Mouse (Mus musculus) lung, embryonic 16.5 days (tissue): ENCODE results near the gene Pim2. TPM values are rescaled to one million over a fixed set of nuclear protein-coding genes. Genes with fewer than 3 reads are reported as not detected.
A peak's percentile ranks its signal among the peaks of the same experiment; 100 is the strongest.

Source experiments
- ATAC-seq: fragments of 200-750 bp; cut with Nextera tagmentation; 2 replicates; pipeline ENCODE4 v1.8.0; 2017; ENCODE audit warnings: low read depth, mild to moderate bottlenecking, moderate library complexity
- H3K27ac ChIP-seq: fragments of 300-500 bp; sonication (generic); 2 replicates; pipeline ENCODE4 v1.5.1; 2014; ENCODE audit warnings: mild to moderate bottlenecking, control low read depth, low read length
- H3K27me3 ChIP-seq: fragments of 300-500 bp; sonication (generic); 2 replicates; pipeline ENCODE4 v1.6.1; 2014; ENCODE audit warnings: low read depth, low read length, mixed read lengths; ENCODE audit not compliant: control insufficient read depth, insufficient read depth
- H3K36me3 ChIP-seq: fragments of 300-500 bp; sonication (generic); 2 replicates; pipeline ENCODE4 v1.6.1; 2014; ENCODE audit warnings: low read length; ENCODE audit not compliant: control insufficient read depth, insufficient read depth
- H3K4me1 ChIP-seq: fragments of 300-500 bp; sonication (generic); replicated peaks from 2 replicates; pipeline ENCODE4 v1.6.1; 2014; ENCODE audit warnings: low read length, mixed read lengths; ENCODE audit not compliant: control insufficient read depth, insufficient read depth
- H3K4me2 ChIP-seq: fragments of 300-500 bp; sonication (generic); 2 replicates; pipeline ENCODE4 v1.6.1; 2014; ENCODE audit warnings: low read depth, low read length, control low read depth
- H3K4me3 ChIP-seq: fragments of 300-500 bp; sonication (generic); 2 replicates; pipeline ENCODE4 v1.5.1; 2014; ENCODE audit warnings: mild to moderate bottlenecking, low read length, control low read depth
- H3K9ac ChIP-seq: fragments of 300-500 bp; sonication (generic); 2 replicates; pipeline ENCODE4 v1.6.1; 2014; ENCODE audit warnings: low read length, control low read depth
- H3K9me3 ChIP-seq: fragments of 300-500 bp; sonication (generic); 2 replicates; pipeline ENCODE4 v1.6.1; 2016; ENCODE audit warnings: low read length; ENCODE audit not compliant: control insufficient read depth
- WGBS: fragments of 180-500 bp; shearing (Covaris S2); extraction: QIAGEN DNeasy Blood & Tissue Kit; methylation state at CpG from one replicate; pipeline ENCODE4 v1.1.7; 2014; 5-methylcytosine and 5-hydroxymethylcytosine counted together
- polyA plus RNA-seq: library from polyadenylated mRNA; unstranded; fragments of >200 nt; fragmentation: Nextera tagmentation; extraction: Ambion mirVana; gene quantifications from 2 replicates; pipeline ENCODE4 v1.2.1, GENCODE M21; 2015

Gene Pim2
- polyA plus RNA-seq: 11.4 and 15.0 TPM in 2 replicates

- Histone ChIP-seq H3K9ac (peak within 1 kb of the TSS; percentile 66), H3K4me3 (peak within 1 kb of the TSS; percentile 55), H3K27ac (no peak within 1 kb of the TSS), H3K9me3 (no peaks in the 10 kb centered on the region), H3K4me1 (no peaks in the 10 kb centered on the region), H3K4me2 (peak within 1 kb of the TSS; percentile 83), H3K27me3 (no peaks in the 10 kb centered on the region), H3K36me3 (no peaks in the 10 kb centered on the region)
- WGBS: 12% methylated on average over 31 of the region's 38 CpGs
- ATAC-seq: peak; percentile 89
These were observed at the start of gene Pim2 for GRCm38 (mm10) chrX:7878007-7878419. Gene Pim2 (plus strand): TSS chrX:7878262.

- Histone ChIP-seq H3K27ac (no peak overlapping the region), H3K27me3 (no peaks in the 10 kb centered on the region), H3K9ac (no peak overlapping the region), H3K4me2 (no peak overlapping the region), H3K9me3 (no peaks in the 10 kb centered on the region), H3K36me3 (no peaks in the 10 kb centered on the region), H3K4me3 (no peak overlapping the region), H3K4me1 (no peaks in the 10 kb centered on the region)
- 71% methylated on average over 1 of the region's 1 CpGs for WGBS
- ATAC-seq: no peak
These were observed 40.9 kb upstream of the Pim2 start for GRCm38 (mm10) chrX:7837146-7837545.

DNA sequence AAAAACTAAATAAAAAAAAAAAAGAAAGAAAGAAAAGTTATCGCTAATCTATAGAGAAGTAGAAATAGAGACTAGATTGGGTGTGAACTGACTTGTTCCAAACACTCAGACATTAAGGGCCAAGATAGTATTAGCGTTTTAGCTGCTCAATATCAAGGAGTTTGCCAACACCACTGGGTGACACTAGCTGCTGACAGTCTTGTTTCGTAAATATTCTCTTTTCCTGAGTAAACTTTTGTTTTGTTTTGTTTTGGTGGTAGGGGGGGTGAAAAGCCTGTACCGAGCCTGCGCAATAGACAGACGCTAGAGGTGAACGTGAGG lies 37.3 kb upstream of the Pim2 start:
- Histone ChIP-seq H3K4me3 (peak overlapping the region; percentile 39), H3K4me1 (0 out of 2 replicates have a peak, but pooled peaks cover 2% of the 10 kb centered on the region), H3K27ac (peak overlapping the region; percentile 75), H3K9me3 (no peaks in the 10 kb centered on the region), H3K9ac (peak overlapping the region; percentile 49; the same call in 1 of the 2 replicates), H3K36me3 (no peaks in the 10 kb centered on the region), H3K4me2 (peak overlapping the region; percentile 57), H3K27me3 (no peaks in the 10 kb centered on the region)
- WGBS: 7% methylated on average over 7 of the region's 7 CpGs
- no peak for ATAC-seq

GRCm38 (mm10) chrX:7841163-7842162 lies 36.6 kb upstream of the Pim2 start, which contains the start of gene Otud5:
Gene Otud5 (plus strand): TSS chrX:7841364.
- peak; percentile 98 for ATAC-seq
- WGBS: 16% methylated on average over 72 of the region's 74 CpGs
- H3K27ac ChIP-seq: peak within 1 kb of the TSS; percentile 97
- H3K27me3 ChIP-seq: no peaks in the 10 kb centered on the region
- peak within 1 kb of the TSS; percentile 78 for H3K4me3 ChIP-seq
- H3K9ac ChIP-seq: peak within 1 kb of the TSS; percentile 86
- 0 out of 2 replicates have a peak, but pooled peaks cover 2% of the 10 kb centered on the region for H3K4me1 ChIP-seq
- no peaks in the 10 kb centered on the region for H3K9me3 ChIP-seq
- no peaks in the 10 kb centered on the region for H3K36me3 ChIP-seq
- H3K4me2 ChIP-seq: peak within 1 kb of the TSS; percentile 60

DNA sequence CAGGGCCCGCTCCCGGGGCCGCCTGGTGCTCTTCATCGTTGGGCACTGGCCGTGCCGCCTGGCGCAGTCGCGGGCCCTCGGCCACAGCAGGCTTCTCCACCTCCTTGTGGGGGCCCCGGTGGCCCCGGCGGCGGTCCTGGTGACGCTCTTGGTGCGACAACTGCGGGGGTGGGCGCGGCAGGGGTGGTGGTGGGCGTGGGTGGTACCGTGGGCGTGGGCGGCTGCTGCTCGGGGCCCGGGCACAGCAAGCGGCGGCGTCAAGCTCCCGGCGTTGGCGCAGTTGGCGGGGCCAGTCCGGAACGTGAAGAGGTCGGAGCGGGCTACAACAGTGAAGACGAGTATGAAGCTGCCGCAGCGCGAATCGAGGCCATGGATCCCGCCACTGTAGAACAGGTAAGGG lies 35.7 kb upstream of the Pim2 start:
- peak overlapping the region; percentile 78 for H3K4me3 ChIP-seq
- H3K36me3 ChIP-seq: no peaks in the 10 kb centered on the region
- H3K4me1 ChIP-seq: 0 out of 2 replicates have a peak, but pooled peaks cover 2% of the 10 kb centered on the region
- H3K4me2 ChIP-seq: peak overlapping the region; percentile 60
- 9% methylated on average over 27 of the region's 42 CpGs for WGBS
- peak overlapping the region; percentile 97 for H3K27ac ChIP-seq
- H3K9me3 ChIP-seq: no peaks in the 10 kb centered on the region
- peak overlapping the region; percentile 86 for H3K9ac ChIP-seq
- no peaks in the 10 kb centered on the region for H3K27me3 ChIP-seq
- no peak for ATAC-seq

DNA sequence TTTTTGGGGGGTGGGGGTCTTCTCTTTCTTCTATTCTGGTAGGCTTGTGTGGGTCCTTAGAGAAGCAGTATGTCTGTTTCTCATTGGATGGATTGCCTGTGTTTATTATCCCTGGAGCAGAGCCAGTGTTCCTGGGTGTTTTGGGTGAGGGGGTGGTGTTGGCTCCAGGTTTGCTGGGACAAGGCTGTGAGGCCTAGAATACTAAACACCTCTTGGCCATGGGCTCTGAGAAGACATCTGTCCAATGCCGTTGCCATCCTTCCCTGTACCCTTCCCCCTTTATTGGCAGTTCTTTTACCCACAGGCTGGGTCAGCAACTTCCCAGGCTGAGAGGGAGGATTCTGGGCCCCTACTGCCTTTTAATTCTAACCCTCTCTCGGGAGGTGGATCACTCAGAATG lies 30.2 kb upstream of the Pim2 start:
- no peaks in the 10 kb centered on the region for H3K27me3 ChIP-seq
- no peaks in the 10 kb centered on the region for H3K36me3 ChIP-seq
- no peak overlapping the region for H3K4me3 ChIP-seq
- 0 out of 2 replicates have a peak, but pooled peaks cover 2% of the 10 kb centered on the region for H3K4me1 ChIP-seq
- H3K4me2 ChIP-seq: no peak overlapping the region
- 72% methylated on average over 2 of the region's 2 CpGs for WGBS
- H3K9ac ChIP-seq: no peak overlapping the region
- no peak for ATAC-seq
- no peak overlapping the region for H3K27ac ChIP-seq
- no peaks in the 10 kb centered on the region for H3K9me3 ChIP-seq

DNA sequence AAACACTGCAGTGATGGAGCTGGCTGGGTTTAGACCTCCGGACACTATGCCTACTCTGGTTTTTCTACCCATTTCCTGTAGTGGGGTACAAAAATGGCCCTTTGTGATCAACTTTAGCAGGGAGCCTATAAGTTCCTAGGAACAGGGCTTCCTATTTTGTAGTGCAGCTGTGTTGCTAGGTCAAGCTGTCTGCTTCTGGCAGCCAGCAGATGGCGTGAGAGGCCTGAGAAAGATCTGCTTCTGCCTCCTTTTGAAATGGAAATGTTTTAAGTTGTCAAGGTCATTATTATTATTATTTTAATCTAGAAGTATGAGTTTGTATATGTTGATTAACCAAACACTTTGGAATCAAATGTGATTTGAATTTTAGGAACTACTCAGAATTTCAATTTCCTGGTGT lies 23.5 kb upstream of the Pim2 start:
- Histone ChIP-seq H3K9me3 (no peaks in the 10 kb centered on the region), H3K9ac (no peak overlapping the region), H3K4me2 (no peak overlapping the region), H3K4me1 (no peaks in the 10 kb centered on the region), H3K36me3 (no peaks in the 10 kb centered on the region), H3K4me3 (no peak overlapping the region), H3K27ac (no peak overlapping the region), H3K27me3 (no peaks in the 10 kb centered on the region)
- no peak for ATAC-seq
- 42% methylated on average over 2 of the region's 2 CpGs for WGBS

GRCm38 (mm10) chrX:7859191-7859753 lies 18.8 kb upstream of the Pim2 start:
- H3K9ac ChIP-seq: no peak overlapping the region
- H3K27ac ChIP-seq: no peak overlapping the region
- WGBS: 61% methylated on average over 3 of the region's 3 CpGs
- H3K4me3 ChIP-seq: no peak overlapping the region
- no peak overlapping the region for H3K4me2 ChIP-seq
- H3K27me3 ChIP-seq: no peaks in the 10 kb centered on the region
- no peak for ATAC-seq
- H3K4me1 ChIP-seq: no peaks in the 10 kb centered on the region
- no peaks in the 10 kb centered on the region for H3K36me3 ChIP-seq
- H3K9me3 ChIP-seq: no peaks in the 10 kb centered on the region; the same call in 1 of the 2 replicates

GRCm38 (mm10) chrX:7863181-7863580 lies 14.9 kb upstream of the Pim2 start:
- Histone ChIP-seq H3K9me3 (no peaks in the 10 kb centered on the region; the same call in 1 of the 2 replicates), H3K27ac (no peak overlapping the region), H3K4me2 (no peak overlapping the region), H3K9ac (no peak overlapping the region), H3K4me1 (no peaks in the 10 kb centered on the region), H3K27me3 (no peaks in the 10 kb centered on the region), H3K36me3 (0 out of 2 replicates have a peak, but pooled peaks cover 4% of the 10 kb centered on the region), H3K4me3 (no peak overlapping the region)
- 90% methylated on average over 1 of the region's 1 CpGs for WGBS
- ATAC-seq: no peak
